Mouse (Mus musculus): ENCODE measurements around the gene Dlgap4. TPM values are rescaled to one million over a fixed set of nuclear protein-coding genes. Genes with fewer than 3 reads are reported as not detected.
A peak's percentile ranks its signal among the peaks of the same experiment; 100 is the strongest.
"Not testable (repeated sequence)": the region's sequence is repeated elsewhere in the genome, so short reads cannot be mapped to it uniquely, and the experiment has no call there.

Dlgap4 gene
- polyA plus RNA-seq, 1 experiment from 2014 or later, result 50.0 TPM

DNA sequence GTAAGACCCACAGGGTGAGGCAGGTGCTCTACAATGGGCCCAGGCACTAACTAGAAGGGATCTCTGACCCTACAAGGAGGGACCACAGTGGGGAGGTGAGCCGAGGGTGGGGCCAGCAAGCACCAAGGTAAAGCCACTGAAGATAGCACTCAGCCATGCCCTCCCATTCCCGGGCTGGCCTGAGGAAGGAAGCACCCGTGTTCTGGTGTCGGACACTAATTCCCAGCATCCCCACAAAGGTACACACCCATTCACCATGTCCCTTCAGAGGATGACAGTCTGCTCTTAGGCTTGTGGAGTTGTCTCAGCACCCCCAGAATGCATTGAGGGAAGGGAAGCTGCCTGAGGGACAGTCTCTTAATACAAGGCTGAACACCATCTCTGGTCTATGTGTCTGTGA is 167.8 kb downstream of the Dlgap4 start:
- Histone ChIP-seq H3K36me3 (ENCODE audit: control insufficient read depth, insufficient read depth, low read length) (no peaks in the 10 kb centered on the region), H3K27me3 (replicated peaks; ENCODE audit: control insufficient read depth, insufficient read depth, low read length) (no peaks in the 10 kb centered on the region; the same call in 1 of the 2 replicates), H3K9me3 (ENCODE audit: control insufficient read depth, low read length) (no peaks in the 10 kb centered on the region), H3K4me3 (ENCODE audit: low read depth, low read length) (no peak overlapping the region), H3K4me2 (peak overlapping the region; percentile 53), H3K9ac (ENCODE audit: low read depth, low read length) (peak overlapping the region; percentile 27; the same call in 1 of the 2 replicates), H3K4me1 (replicated peaks; ENCODE audit: control insufficient read depth, insufficient read depth, low read length) (peaks cover 64% of the 10 kb centered on the region), H3K27ac (ENCODE audit: low read depth, low read length) (peak overlapping the region; percentile 90)
- DNase-seq (ENCODE audit: low spot score) (no peak), ATAC-seq (replicated peaks; ENCODE audit: low FRiP score) (no peak)
- WGBS, result 40% methylated on average over 4 of the region's 4 CpGs

DNA sequence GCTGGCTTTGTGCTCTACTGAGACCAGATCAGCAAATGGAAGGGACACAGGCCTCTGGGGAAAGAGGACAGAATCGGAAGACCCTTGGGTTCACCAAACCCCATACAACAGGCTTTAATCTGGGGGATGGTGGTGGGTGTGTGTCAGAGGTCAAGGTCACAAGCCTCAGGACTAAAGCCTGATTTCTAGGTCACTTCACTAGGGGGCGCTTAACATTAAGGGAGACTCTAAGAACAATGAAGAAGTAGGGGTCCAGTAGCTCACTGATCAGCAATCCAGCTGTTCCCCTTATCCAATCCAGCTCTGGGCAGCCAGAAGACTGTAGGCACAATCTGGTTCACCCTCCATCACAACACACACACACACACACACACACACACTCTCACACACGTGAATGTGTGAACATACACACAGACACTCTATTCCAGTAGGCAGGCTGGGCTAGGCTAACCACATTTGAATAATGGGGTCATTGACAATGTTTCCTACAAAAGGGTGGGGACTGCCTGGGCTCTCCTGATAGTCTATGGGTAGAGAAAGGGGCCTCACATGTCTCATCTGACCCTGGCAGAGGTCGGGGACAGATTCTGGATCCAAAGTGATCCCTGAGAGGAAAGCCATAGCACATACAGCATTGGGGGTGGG is 168.5 kb downstream of the Dlgap4 start:
- Histone ChIP-seq H3K27me3 (replicated peaks; ENCODE audit: control insufficient read depth, insufficient read depth, low read length) (no peaks in the 10 kb centered on the region), H3K4me2 (peak overlapping the region; percentile 53), H3K4me3 (ENCODE audit: low read depth, low read length) (no peak overlapping the region), H3K9me3 (ENCODE audit: control insufficient read depth, low read length) (no peaks in the 10 kb centered on the region), H3K27ac (ENCODE audit: low read depth, low read length) (peak overlapping the region; percentile 90), H3K36me3 (ENCODE audit: control insufficient read depth, insufficient read depth, low read length) (no peaks in the 10 kb centered on the region), H3K9ac (ENCODE audit: low read depth, low read length) (peak overlapping the region; percentile 27), H3K4me1 (replicated peaks; ENCODE audit: control insufficient read depth, insufficient read depth, low read length) (peaks cover 64% of the 10 kb centered on the region)
- ATAC-seq (replicated peaks; ENCODE audit: low FRiP score), result peak; percentile 80
- WGBS, result 42% methylated on average over 4 of the region's 4 CpGs
- DNase-seq (ENCODE audit: low spot score), result no peak

DNA sequence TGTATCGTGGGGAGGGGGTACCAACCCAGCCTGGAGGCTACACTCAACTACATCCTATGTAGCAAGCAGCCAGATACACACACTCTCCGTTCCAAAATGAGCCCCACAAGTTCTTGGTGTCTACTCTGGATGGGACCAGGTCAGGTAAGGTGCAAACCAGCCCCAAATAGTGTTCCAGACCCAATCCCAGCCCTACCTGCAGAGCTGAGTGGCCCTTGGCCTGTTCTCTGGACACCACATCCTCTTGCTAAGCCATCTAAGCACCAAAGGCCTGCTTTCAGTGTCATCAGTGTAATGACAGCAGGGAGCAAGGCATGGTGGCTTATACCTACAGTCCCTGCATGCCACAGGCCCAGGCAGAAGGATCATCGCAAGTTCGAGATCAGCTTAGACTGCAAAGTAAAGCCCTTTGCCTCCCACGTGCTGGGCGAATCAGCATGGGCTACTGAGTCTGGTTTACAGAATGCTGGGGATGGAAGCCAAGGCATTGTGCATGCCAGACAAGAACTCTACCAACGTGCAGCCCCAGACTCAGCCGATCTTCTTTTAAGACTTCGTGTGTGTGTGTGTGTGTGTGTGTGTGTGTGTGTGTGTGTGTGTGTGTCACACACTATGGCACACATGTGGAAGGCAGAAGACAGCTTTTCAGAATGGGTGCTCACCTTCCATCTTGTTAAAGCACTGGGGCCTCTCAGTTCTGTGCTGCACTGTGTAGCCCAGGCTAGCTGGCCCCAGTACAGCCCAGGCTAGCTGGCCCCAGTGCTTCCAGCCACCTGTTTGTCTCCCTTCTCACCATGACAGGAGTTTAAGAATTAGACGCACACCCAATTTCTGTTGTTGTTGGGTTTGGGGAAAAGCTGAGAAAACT is 169.2 kb downstream of the Dlgap4 start:
- Histone ChIP-seq H3K4me1 (replicated peaks; ENCODE audit: control insufficient read depth, insufficient read depth, low read length) (peaks cover 57% of the 10 kb centered on the region), H3K4me3 (ENCODE audit: low read depth, low read length) (no peak overlapping the region), H3K9ac (ENCODE audit: low read depth, low read length) (peak overlapping the region; percentile 17; the same call in 1 of the 2 replicates), H3K4me2 (peak overlapping the region; percentile 53), H3K9me3 (ENCODE audit: control insufficient read depth, low read length) (no peaks in the 10 kb centered on the region), H3K27me3 (replicated peaks; ENCODE audit: control insufficient read depth, insufficient read depth, low read length) (no peaks in the 10 kb centered on the region), H3K27ac (ENCODE audit: low read depth, low read length) (peak overlapping the region; percentile 90), H3K36me3 (ENCODE audit: control insufficient read depth, insufficient read depth, low read length) (no peaks in the 10 kb centered on the region)
- ATAC-seq (replicated peaks; ENCODE audit: low FRiP score), result peak; percentile 37; the same call in 1 of the 2 replicates
- no peak for DNase-seq (ENCODE audit: low spot score)
- 68% methylated on average over 10 of the region's 10 CpGs for WGBS

DNA sequence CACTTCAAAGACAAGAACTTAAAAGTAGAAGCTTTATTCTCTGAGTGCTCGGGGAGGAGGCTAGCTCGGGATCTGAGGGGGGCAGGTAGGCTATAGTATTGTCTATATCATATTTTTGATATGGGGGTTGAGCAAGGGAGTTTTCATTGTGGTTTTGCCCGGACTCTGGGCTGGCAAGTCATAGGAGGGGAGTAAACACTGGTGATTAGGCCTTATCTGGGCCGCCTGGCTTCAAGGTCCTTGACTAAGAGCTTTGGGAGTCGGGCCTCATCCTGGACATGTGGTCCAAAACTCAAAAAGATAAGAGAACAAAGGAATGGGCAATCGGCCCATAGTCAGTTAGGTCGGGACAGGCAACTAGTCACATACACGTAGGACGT is 169.8 kb downstream of the Dlgap4 start:
- peak; percentile 83 for ATAC-seq (replicated peaks; ENCODE audit: low FRiP score)

DNA sequence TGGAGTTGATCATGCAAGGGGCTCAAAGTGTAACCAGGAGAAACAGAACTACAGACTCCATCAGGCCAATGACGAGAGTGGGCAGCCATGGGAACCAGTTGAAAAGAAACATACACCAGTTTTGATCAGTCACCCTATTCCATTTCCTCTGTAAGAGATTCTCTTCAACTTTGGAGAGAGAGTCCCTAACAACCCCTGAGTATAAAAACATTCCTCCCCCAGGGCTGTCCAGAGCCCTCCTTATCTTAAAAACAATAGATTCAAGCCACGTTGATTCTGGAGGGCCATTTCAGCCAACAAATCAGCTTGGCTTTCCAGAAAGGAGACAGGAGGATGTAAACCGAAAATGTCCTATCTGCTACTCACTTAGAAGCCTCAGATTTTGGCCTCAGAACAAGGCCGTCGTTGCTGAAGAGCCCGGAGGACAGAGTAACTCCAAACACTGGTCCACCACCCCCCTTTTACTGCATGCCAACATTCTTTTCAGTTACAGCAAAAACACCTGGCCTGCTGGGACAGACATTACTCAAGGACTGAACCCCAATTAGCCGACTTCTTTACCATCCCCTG is 170.6 kb downstream of the Dlgap4 start:
- H3K27ac ChIP-seq (ENCODE audit: low read depth, low read length), result peak overlapping the region; percentile 90
- ATAC-seq (replicated peaks; ENCODE audit: low FRiP score) (no peak), DNase-seq (ENCODE audit: low spot score) (no peak)
- no peaks in the 10 kb centered on the region for H3K9me3 ChIP-seq (ENCODE audit: control insufficient read depth, low read length)
- no peaks in the 10 kb centered on the region for H3K27me3 ChIP-seq (replicated peaks; ENCODE audit: control insufficient read depth, insufficient read depth, low read length)
- 46% methylated on average over 7 of the region's 7 CpGs for WGBS
- no peak overlapping the region for H3K4me3 ChIP-seq (ENCODE audit: low read depth, low read length)
- peak overlapping the region; percentile 8; the same call in 1 of the 2 replicates for H3K9ac ChIP-seq (ENCODE audit: low read depth, low read length)
- H3K4me2 ChIP-seq, result peak overlapping the region; percentile 33; the same call in 1 of the 2 replicates
- H3K36me3 ChIP-seq (ENCODE audit: control insufficient read depth, insufficient read depth, low read length), result no peaks in the 10 kb centered on the region
- H3K4me1 ChIP-seq (replicated peaks; ENCODE audit: control insufficient read depth, insufficient read depth, low read length), result peaks cover 49% of the 10 kb centered on the region

More for the DNA sequence above, 169.8 kb downstream of the Dlgap4 start:
- WGBS, result 20% methylated on average over 9 of the region's 9 CpGs
- Histone ChIP-seq H3K9ac (ENCODE audit: low read depth, low read length) (peak overlapping the region; percentile 17; the same call in 1 of the 2 replicates), H3K4me1 (replicated peaks; ENCODE audit: control insufficient read depth, insufficient read depth, low read length) (peaks cover 53% of the 10 kb centered on the region), H3K27me3 (replicated peaks; ENCODE audit: control insufficient read depth, insufficient read depth, low read length) (no peaks in the 10 kb centered on the region), H3K9me3 (ENCODE audit: control insufficient read depth, low read length) (no peaks in the 10 kb centered on the region), H3K36me3 (ENCODE audit: control insufficient read depth, insufficient read depth, low read length) (no peaks in the 10 kb centered on the region), H3K4me3 (ENCODE audit: low read depth, low read length) (no peak overlapping the region), H3K27ac (ENCODE audit: low read depth, low read length) (peak overlapping the region; percentile 90), H3K4me2 (peak overlapping the region; percentile 33)
- no peak for DNase-seq (ENCODE audit: low spot score)

DNA sequence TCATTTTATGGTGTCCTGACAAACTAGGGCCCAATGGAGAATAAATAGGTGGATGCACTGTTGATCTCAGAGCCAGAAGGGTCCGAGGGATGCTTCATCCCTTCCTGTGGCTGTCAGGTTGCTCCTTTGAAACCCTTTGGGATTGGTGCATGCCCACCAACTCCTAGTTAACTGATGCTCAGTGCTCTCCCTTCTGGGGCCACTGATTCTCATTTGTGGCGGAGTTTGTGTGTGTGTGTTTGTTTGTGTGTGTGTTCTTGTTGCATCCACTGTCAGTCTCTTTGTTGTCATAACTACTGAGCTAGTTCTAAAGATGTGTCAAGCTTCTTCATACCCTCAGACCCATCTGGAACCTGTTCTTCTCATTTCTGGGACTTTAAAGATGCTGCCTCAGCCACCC is 171.4 kb downstream of the Dlgap4 start:
- WGBS, result 89% methylated on average over 2 of the region's 2 CpGs

DNA sequence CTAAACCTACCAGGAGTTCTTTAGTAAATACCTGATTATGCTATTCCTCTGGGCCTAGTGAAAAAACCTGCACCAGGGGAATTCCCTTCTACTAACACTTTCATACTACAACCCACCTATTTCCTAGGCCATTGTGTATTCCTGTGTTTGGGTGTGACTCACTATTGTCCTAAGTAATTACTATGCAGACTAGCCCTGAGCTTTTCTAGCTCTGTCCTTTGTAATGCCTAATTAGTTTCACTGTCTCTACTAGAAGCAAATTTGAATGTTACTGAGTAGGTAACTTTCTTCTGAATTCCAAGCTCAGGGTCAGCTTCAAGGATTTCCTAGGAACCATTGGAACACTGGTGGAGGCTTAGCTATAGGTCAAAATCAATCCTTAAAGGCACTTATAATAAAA is 172.9 kb downstream of the Dlgap4 start:
- not testable (repeated sequence) for DNase-seq (ENCODE audit: low spot score); H3K4me3 ChIP-seq (ENCODE audit: low read depth, low read length); H3K36me3 ChIP-seq (ENCODE audit: control insufficient read depth, insufficient read depth, low read length); H3K27me3 ChIP-seq (replicated peaks; ENCODE audit: control insufficient read depth, insufficient read depth, low read length); H3K9me3 ChIP-seq (ENCODE audit: control insufficient read depth, low read length); H3K4me2 ChIP-seq; ATAC-seq (replicated peaks; ENCODE audit: low FRiP score); H3K9ac ChIP-seq (ENCODE audit: low read depth, low read length); H3K27ac ChIP-seq (ENCODE audit: low read depth, low read length)
- H3K4me1 ChIP-seq (replicated peaks; ENCODE audit: control insufficient read depth, insufficient read depth, low read length), result peaks cover 28% of the 10 kb centered on the region

More for the DNA sequence above, 171.4 kb downstream of the Dlgap4 start:
- no peak overlapping the region for H3K27ac ChIP-seq (ENCODE audit: low read depth, low read length)
- H3K4me1 ChIP-seq (replicated peaks; ENCODE audit: control insufficient read depth, insufficient read depth, low read length), result peaks cover 43% of the 10 kb centered on the region
- H3K4me2 ChIP-seq, result no peak overlapping the region
- H3K4me3 ChIP-seq (ENCODE audit: low read depth, low read length), result no peak overlapping the region
- ATAC-seq (replicated peaks; ENCODE audit: low FRiP score), result no peak
- no peaks in the 10 kb centered on the region for H3K27me3 ChIP-seq (replicated peaks; ENCODE audit: control insufficient read depth, insufficient read depth, low read length)
- no peak overlapping the region for H3K9ac ChIP-seq (ENCODE audit: low read depth, low read length)
- H3K9me3 ChIP-seq (ENCODE audit: control insufficient read depth, low read length), result no peaks in the 10 kb centered on the region
- no peaks in the 10 kb centered on the region for H3K36me3 ChIP-seq (ENCODE audit: control insufficient read depth, insufficient read depth, low read length)
- DNase-seq (ENCODE audit: low spot score), result peak; percentile 15

DNA sequence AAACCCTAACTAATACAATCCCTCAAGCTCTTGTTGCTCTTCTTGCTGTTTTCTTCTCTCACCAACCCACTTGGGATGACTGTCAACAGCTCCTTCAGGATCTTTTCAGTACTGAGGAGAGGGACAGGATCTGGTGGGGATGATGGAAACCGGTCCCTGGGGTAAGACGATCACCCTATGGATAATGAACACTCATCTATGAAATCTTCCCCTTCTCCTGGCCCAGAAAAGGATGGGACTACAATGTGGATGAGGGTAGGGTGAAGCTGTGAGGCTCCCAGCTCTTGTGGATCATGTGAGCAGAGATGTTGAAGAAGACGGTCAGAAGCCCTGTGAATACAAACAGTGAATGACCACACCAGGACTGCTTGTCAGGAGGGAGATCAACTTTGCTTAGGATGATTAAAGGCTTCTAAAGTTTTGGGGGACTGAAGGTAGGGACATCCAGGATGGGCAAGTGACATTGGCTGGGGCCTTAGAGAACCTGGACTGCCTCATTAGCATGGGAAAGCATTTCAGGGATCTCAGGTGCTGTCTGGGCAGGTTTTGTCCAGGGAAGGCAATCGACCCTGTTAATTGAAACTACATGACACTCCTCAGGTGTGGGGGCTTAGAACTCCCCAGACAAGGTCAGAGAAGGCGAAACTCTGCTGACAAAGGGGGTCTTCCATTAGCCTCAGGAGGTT is 173.7 kb downstream of the Dlgap4 start:
- WGBS, result 91% methylated on average over 5 of the region's 5 CpGs

More for the DNA sequence above, 173.7 kb downstream of the Dlgap4 start:
- no peak for DNase-seq (ENCODE audit: low spot score)
- Histone ChIP-seq H3K4me2 (no peak overlapping the region), H3K27ac (ENCODE audit: low read depth, low read length) (no peak overlapping the region), H3K4me1 (replicated peaks; ENCODE audit: control insufficient read depth, insufficient read depth, low read length) (peaks cover 20% of the 10 kb centered on the region), H3K9ac (ENCODE audit: low read depth, low read length) (no peak overlapping the region), H3K36me3 (ENCODE audit: control insufficient read depth, insufficient read depth, low read length) (no peaks in the 10 kb centered on the region), H3K9me3 (ENCODE audit: control insufficient read depth, low read length) (0 out of 2 replicates have a peak, but pooled peaks cover 2% of the 10 kb centered on the region), H3K27me3 (replicated peaks; ENCODE audit: control insufficient read depth, insufficient read depth, low read length) (no peaks in the 10 kb centered on the region), H3K4me3 (ENCODE audit: low read depth, low read length) (no peak overlapping the region)
- no peak for ATAC-seq (replicated peaks; ENCODE audit: low FRiP score)
